Mouse (Mus musculus): Measurements from ENCODE around the gene Gm3625. TPM values are rescaled to one million over a fixed set of nuclear protein-coding genes. Genes with fewer than 3 reads are reported as not detected.
A peak's percentile ranks its signal among the peaks of the same experiment; 100 is the strongest.
"Not testable (repeated sequence)": the region's sequence is repeated elsewhere in the genome, so short reads cannot be mapped to it uniquely, and the experiment has no call there.

Gene Gm3625
- polyA plus RNA-seq, 1 experiment from 2014 or later: not detected

DNA sequence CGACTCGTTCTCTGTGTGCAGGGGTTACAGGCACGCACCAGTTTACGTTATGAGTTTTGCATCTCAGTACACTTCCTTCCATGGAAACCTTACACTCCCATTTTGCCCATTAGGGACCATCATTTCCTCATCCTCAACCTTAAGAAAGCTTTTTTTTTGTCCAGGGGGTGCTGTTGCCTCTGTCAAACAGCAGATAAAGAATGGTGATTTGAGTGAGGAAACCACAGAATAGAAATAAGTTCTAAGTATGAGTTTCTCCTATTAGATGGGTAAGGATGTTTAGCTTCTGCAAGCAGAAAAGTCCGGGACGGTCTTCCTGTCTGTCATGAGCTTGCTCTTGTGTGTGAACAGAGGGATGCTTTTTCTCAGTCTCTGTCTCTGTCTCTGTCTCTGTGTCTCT lies 702 bp downstream of the Gm3625 start:
- 66% methylated on average over 6 of the region's 6 CpGs for WGBS
- Histone ChIP-seq H3K9ac (peak overlapping the region; percentile 86; the same call in 1 of the 2 replicates), H3K27me3 (no peaks in the 10 kb centered on the region), H3K4me2 (replicated peaks) (peak overlapping the region; percentile 77), H3K9me3 (no peaks in the 10 kb centered on the region), H3K36me3 (no peaks in the 10 kb centered on the region), H3K4me3 (peak overlapping the region; percentile 88), H3K27ac (no peak overlapping the region), H3K4me1 (peaks cover 16% of the 10 kb centered on the region)
- ATAC-seq (ENCODE audit: low FRiP score, low read depth): no peak

GRCm38 (mm10) chr12:4588603-4589002 lies 4.1 kb downstream of the Gm3625 start:
- ATAC-seq (ENCODE audit: low FRiP score, low read depth): peak; percentile 37; the same call in 1 of the 2 replicates
- Histone ChIP-seq H3K4me3 (no peak overlapping the region), H3K36me3 (no peaks in the 10 kb centered on the region), H3K9me3 (no peaks in the 10 kb centered on the region), H3K27me3 (no peaks in the 10 kb centered on the region), H3K9ac (no peak overlapping the region), H3K4me1 (peaks cover 4% of the 10 kb centered on the region), H3K4me2 (replicated peaks) (no peak overlapping the region), H3K27ac (no peak overlapping the region)
- 74% methylated on average over 3 of the region's 3 CpGs for WGBS

DNA sequence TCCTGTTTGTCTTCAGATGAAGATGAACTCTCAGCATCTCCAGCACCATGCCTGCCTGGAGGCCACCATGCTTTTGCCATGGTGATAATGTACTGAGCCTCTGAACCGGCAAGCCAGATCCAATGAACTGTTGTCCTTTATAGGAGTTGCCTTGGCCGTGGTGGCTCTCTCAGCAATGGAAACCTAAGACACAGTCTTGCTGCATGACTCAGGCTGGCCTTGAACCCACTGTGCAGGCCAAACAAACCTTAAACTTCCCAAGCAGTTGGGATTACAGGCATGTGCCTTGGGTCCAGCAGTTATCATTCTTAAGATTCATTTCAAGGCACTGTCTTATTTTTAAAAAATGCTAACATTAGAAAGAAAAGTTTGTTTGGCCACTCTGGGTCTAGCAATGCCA lies 4.9 kb downstream of the Gm3625 start:
- H3K4me1 ChIP-seq: peaks cover 3% of the 10 kb centered on the region; the same call in 1 of the 2 replicates
- no peak overlapping the region for H3K4me3 ChIP-seq
- no peak for ATAC-seq (ENCODE audit: low FRiP score, low read depth)
- no peak overlapping the region for H3K9ac ChIP-seq
- H3K36me3 ChIP-seq: no peaks in the 10 kb centered on the region
- no peaks in the 10 kb centered on the region for H3K27me3 ChIP-seq
- H3K9me3 ChIP-seq: no peaks in the 10 kb centered on the region
- no peak overlapping the region for H3K27ac ChIP-seq
- H3K4me2 ChIP-seq (replicated peaks): no peak overlapping the region
- WGBS: 73% methylated on average over 2 of the region's 2 CpGs

- ATAC-seq (ENCODE audit: low FRiP score, low read depth): no peak
- Histone ChIP-seq H3K4me3 (no peak overlapping the region), H3K27me3 (no peaks in the 10 kb centered on the region), H3K36me3 (no peaks in the 10 kb centered on the region), H3K9me3 (no peaks in the 10 kb centered on the region), H3K4me2 (replicated peaks) (no peak overlapping the region), H3K4me1 (no peaks in the 10 kb centered on the region), H3K27ac (no peak overlapping the region), H3K9ac (no peak overlapping the region)
Measured at GRCm38 (mm10) chr12:4582326-4582725, 10.4 kb downstream of the Gm3625 start.

DNA sequence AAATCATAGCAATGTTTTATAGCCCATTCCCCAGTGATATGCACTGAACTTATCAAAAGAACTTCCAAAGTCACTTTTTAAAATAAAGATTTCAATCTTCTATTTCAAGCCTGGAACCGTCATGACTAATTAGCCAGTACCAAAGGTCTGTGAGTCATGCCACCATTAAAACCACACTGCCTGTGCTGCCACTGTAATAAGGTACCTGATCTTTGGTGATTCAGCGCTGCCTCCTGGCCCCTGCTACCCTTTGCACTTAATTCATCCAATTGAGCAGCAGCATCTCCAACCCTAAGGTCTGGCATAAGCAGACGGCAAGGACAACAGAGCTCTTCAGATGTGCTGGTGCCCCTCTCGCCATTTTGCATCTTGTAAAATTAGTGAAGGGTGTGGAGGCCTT lies 18.7 kb downstream of the Gm3625 start:
- 71% methylated on average over 4 of the region's 4 CpGs for WGBS
- no peaks in the 10 kb centered on the region for H3K4me1 ChIP-seq
- H3K4me3 ChIP-seq: no peak overlapping the region
- no peaks in the 10 kb centered on the region for H3K27me3 ChIP-seq
- no peak for ATAC-seq (ENCODE audit: low FRiP score, low read depth)
- no peaks in the 10 kb centered on the region for H3K36me3 ChIP-seq
- no peak overlapping the region for H3K4me2 ChIP-seq (replicated peaks)
- H3K9ac ChIP-seq: no peak overlapping the region
- no peak overlapping the region for H3K27ac ChIP-seq
- no peaks in the 10 kb centered on the region for H3K9me3 ChIP-seq

DNA sequence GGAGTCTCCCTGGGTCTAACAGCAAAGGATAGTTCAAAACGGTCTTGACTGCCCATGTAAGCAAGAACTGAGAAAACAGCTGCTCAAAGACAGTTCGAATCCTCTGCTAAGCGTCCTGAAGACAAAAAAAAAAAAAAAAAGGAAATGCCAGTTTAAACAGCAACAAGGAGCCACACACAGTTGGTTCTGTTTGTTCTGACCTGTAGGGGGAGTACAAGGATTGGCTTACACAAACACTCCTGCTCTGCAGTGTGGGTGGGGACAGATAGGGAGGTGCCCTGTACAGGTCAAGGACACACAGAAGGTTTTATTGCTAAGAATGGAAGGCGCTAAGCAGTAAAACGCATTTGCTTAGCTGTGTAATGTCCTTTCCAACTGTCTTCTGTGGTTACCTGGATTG lies 20.9 kb downstream of the Gm3625 start:
- Histone ChIP-seq H3K9me3 (no peaks in the 10 kb centered on the region), H3K4me1 (no peaks in the 10 kb centered on the region), H3K36me3 (no peaks in the 10 kb centered on the region), H3K4me2 (replicated peaks) (no peak overlapping the region), H3K9ac (no peak overlapping the region), H3K27ac (no peak overlapping the region), H3K27me3 (no peaks in the 10 kb centered on the region), H3K4me3 (no peak overlapping the region)
- 29% methylated on average over 5 of the region's 5 CpGs for WGBS
- no peak for ATAC-seq (ENCODE audit: low FRiP score, low read depth)

GRCm38 (mm10) chr12:4558475-4559279 lies 34.0 kb downstream of the Gm3625 start:
- Histone ChIP-seq H3K36me3 (no peaks in the 10 kb centered on the region), H3K4me3 (no peak overlapping the region), H3K27me3 (no peaks in the 10 kb centered on the region), H3K9me3 (no peaks in the 10 kb centered on the region), H3K4me2 (replicated peaks) (no peak overlapping the region), H3K9ac (no peak overlapping the region), H3K4me1 (peaks cover 6% of the 10 kb centered on the region), H3K27ac (no peak overlapping the region; the same call in 1 of the 2 replicates)
- peak; percentile 85 for ATAC-seq (ENCODE audit: low FRiP score, low read depth)
- WGBS: 61% methylated on average over 9 of the region's 9 CpGs

DNA sequence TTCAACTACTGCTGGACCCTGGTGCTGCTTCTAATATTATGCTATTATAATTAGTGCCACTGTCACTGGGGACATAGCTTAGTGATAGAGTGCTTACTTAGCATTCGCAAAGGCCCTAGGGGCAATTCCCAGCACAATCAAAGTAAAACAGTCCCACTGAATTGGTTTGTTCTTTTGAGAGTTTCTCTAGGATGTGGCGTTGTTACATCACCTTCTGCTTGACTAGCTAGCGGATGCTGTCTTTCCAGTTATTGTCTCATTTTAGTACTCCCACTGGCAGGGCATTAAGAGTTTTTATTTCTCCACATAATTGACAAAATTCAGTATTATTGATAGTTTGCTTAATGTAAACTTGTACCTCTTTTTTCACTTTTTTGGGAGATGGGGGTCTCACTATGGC lies 34.7 kb downstream of the Gm3625 start:
- 90% methylated on average over 3 of the region's 3 CpGs for WGBS
- no peak overlapping the region for H3K4me2 ChIP-seq (replicated peaks)
- no peak for ATAC-seq (ENCODE audit: low FRiP score, low read depth)
- H3K9me3 ChIP-seq: no peaks in the 10 kb centered on the region
- H3K4me3 ChIP-seq: no peak overlapping the region
- no peak overlapping the region for H3K27ac ChIP-seq
- no peaks in the 10 kb centered on the region for H3K27me3 ChIP-seq
- H3K4me1 ChIP-seq: peaks cover 6% of the 10 kb centered on the region
- H3K36me3 ChIP-seq: no peaks in the 10 kb centered on the region
- no peak overlapping the region for H3K9ac ChIP-seq

- Histone ChIP-seq H3K36me3 (no peaks in the 10 kb centered on the region), H3K9me3 (no peaks in the 10 kb centered on the region), H3K9ac (no peak overlapping the region), H3K4me1 (peaks cover 6% of the 10 kb centered on the region), H3K4me2 (replicated peaks) (no peak overlapping the region), H3K27ac (no peak overlapping the region), H3K27me3 (no peaks in the 10 kb centered on the region), H3K4me3 (no peak overlapping the region)
- ATAC-seq (ENCODE audit: low FRiP score, low read depth): no peak
- WGBS: 64% methylated on average over 3 of the region's 3 CpGs
Measured at GRCm38 (mm10) chr12:4557436-4557835, 35.3 kb downstream of the Gm3625 start.

DNA sequence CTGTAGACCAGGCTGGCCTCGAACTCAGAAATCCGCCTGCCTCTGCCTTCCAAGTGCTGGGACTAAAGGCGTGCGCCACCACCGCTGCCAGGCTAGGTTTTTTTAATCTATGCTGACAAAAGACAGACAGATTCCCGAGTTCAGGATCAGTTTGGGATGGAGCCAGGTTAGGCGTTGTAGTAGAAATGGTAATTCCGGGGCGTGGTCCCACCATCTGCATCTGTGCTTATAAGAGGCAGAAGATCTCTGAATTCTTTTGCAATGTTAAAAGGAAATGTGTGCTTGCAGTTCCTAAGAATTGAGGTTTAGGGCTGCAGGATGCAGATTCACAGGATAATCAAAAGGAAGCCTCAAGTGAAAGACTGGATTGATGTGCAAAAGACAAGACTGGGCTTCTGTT lies 35.8 kb downstream of the Gm3625 start:
- H3K9me3 ChIP-seq: no peaks in the 10 kb centered on the region
- 84% methylated on average over 9 of the region's 9 CpGs for WGBS
- peaks cover 8% of the 10 kb centered on the region for H3K4me1 ChIP-seq
- no peak for ATAC-seq (ENCODE audit: low FRiP score, low read depth)
- H3K4me3 ChIP-seq: no peak overlapping the region
- H3K27me3 ChIP-seq: no peaks in the 10 kb centered on the region
- no peak overlapping the region for H3K9ac ChIP-seq
- H3K36me3 ChIP-seq: no peaks in the 10 kb centered on the region
- H3K27ac ChIP-seq: no peak overlapping the region
- H3K4me2 ChIP-seq (replicated peaks): no peak overlapping the region

DNA sequence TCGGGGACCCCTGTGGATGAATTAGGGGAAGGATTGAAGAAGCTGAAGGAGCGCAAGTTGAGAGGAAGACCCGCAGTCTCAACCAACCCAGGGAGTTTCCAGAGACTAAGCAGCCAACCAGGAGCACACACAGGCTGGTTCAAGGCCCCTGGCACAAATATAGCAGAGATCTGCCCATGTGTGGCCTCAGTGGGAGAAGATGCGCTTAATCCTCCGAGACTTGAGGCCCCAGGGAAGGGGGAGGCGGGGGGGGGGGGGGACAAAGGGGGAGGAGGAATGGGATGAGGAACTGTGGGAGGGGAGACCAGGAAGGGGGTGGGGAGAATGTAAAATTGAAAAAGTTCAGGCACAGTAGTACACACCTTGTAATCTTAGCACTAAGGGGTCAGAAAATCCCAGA lies 37.3 kb downstream of the Gm3625 start:
- no peaks in the 10 kb centered on the region for H3K9me3 ChIP-seq
- H3K4me1 ChIP-seq: peaks cover 10% of the 10 kb centered on the region
- no peak overlapping the region for H3K9ac ChIP-seq
- H3K27me3 ChIP-seq: no peaks in the 10 kb centered on the region
- no peak overlapping the region for H3K4me2 ChIP-seq (replicated peaks)
- no peaks in the 10 kb centered on the region for H3K36me3 ChIP-seq
- no peak for ATAC-seq (ENCODE audit: low FRiP score, low read depth)
- WGBS: 78% methylated on average over 5 of the region's 6 CpGs
- H3K4me3 ChIP-seq: no peak overlapping the region
- no peak overlapping the region for H3K27ac ChIP-seq

DNA sequence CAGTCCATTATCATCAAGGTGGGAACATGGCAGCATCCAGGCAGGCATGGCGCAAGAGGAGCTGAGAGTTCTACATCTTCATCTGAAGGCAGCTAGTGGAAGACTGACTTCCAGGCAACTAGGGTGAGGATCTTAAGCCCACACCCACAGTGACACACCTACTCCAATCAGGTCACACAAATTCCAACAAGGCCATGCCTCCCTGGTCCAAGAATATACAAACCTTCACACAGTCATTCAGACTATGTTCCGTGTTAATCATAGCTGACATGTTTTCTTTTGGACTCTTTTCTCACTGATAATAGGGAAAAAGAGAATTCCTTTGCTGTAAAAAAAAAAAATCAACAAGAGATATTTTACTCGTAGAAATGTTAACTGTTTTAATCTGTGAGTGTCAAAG lies 39.0 kb downstream of the Gm3625 start:
- H3K27ac ChIP-seq; H3K9me3 ChIP-seq; H3K4me3 ChIP-seq; H3K36me3 ChIP-seq; ATAC-seq (ENCODE audit: low FRiP score, low read depth); H3K4me2 ChIP-seq (replicated peaks); H3K27me3 ChIP-seq; H3K9ac ChIP-seq; H3K4me1 ChIP-seq: not testable (repeated sequence)
- WGBS: 91% methylated on average over 3 of the region's 3 CpGs

All from limb, embryonic 13.5 days (tissue).